Comparison of ENCODE assay signal across 8 mouse cellular contexts in genomic region chr5:30709744-30710383, GRCm38 (mm10). TPM values are rescaled to one million over a fixed set of nuclear protein-coding genes. Genes with fewer than 3 reads are reported as not detected.
DNase-seq lines count a peak whose midpoint lies in the region; ATAC-seq lines count a peak whose summit lies in the region.

No protein-coding gene starts in this region.

- peak; percentile 88 for DNase-seq in CD4-positive, CD25-positive, alpha-beta regulatory T cell, adult 2 months (ENCODE audit: low read depth, low spot score)
- peak; percentile 86 for DNase-seq in R1 (ENCODE audit: low read depth, low spot score)
- DNase-seq in cerebellum, postnatal 36 days, result peak; percentile 82 to 90
- DNase-seq in heart, adult 8-10 months (ENCODE audit: low spot score), result peak; percentile 62
- DNase-seq in layer of hippocampus, adult 8-10 months (ENCODE audit: low spot score in 2 of 2), result peak; percentile 64 to 84
- peak; percentile 82 for DNase-seq in lung, postnatal 25 days (ENCODE audit: low spot score)
- peak; percentile 60 for DNase-seq in skeletal muscle tissue, adult 2 months (ENCODE audit: low read depth, low spot score)

- ATAC-seq in monocyte, adult 5-6 weeks (replicated peaks; ENCODE audit: insufficient number of reproducible peaks, low FRiP score, low TSS enrichment, poor library complexity, severe bottlenecking), result no peak

RNA-seq across cellular contexts. Expression of gene Dpysl5, which starts 1.5 kb away (rescaled TPM):
- 1 to 10 TPM in 2 of 4 experiments, under 1 TPM in 2; 0.57 to 1.4 (median 0.91) TPM for total RNA-seq in heart, adult 8-10 months (2022)
- total RNA-seq in layer of hippocampus, adult 8-10 months (2022), result 10 to 100 TPM; 23.6 to 33.6 (median 30.8) TPM
- 0.19 to 1.4 TPM (median 0.21 TPM) in 3 replicates for total RNA-seq in monocyte, adult 5-6 weeks (2017)

RNA-seq across cellular contexts. Expression of gene Cenpa, which starts 43.3 kb away (rescaled TPM):
- total RNA-seq in heart, adult 8-10 months (2022), result 10 to 100 TPM; 50.6 to 80.0 (median 64.5) TPM
- 1 to 10 TPM; 2.3 to 5.2 (median 3.4) TPM for total RNA-seq in layer of hippocampus, adult 8-10 months (2022)
- 19.9 to 42.7 TPM (median 24.6 TPM) in 3 replicates for total RNA-seq in monocyte, adult 5-6 weeks (2017)

Comparison
In these comparisons a context has a peak if more than half of its experiments do, and no peak if none do; other contexts are left out.
1. RNA of gene Dpysl5, which starts 1.5 kb away (total RNA-seq): 23.6 to 33.6 TPM in layer of hippocampus, adult 8-10 months; 0.57 to 1.4 TPM in heart, adult 8-10 months and 0.19 to 1.4 TPM in monocyte, adult 5-6 weeks; every median in the first group is over 10 times any median in the second.
2. Peak in every context shown above with its lines, with median percentiles within 50 percentile points of each other: DNase-seq.